Mouse (Mus musculus): Measurements from ENCODE around the gene Ube3a.

GRCm38 (mm10) chr7:59234773-59235401 is 6.3 kb downstream of the Ube3a start:
- TF ChIP-seq CTCF (IDR thresholded peaks at IDR 0.05; ENCODE audit: low read depth, low read length) (no peak), GATA1 (IDR thresholded peaks at IDR 0.05; ENCODE audit: borderline replicate concordance, low read length) (no peak), POLR2AphosphoS5 (IDR thresholded peaks at IDR 0.05; ENCODE audit: insufficient replicate concordance, low read depth, low read length) (no peak), TAL1 (conservative IDR thresholded peaks at IDR 0.05; ENCODE audit: low read depth, low read length) (no peak), GATA2 (IDR thresholded peaks at IDR 0.05; ENCODE audit: borderline replicate concordance, low read depth, low read length) (no peak)
